Comparison of ENCODE assay signal across 8 mouse cellular contexts in the genomic region with DNA sequence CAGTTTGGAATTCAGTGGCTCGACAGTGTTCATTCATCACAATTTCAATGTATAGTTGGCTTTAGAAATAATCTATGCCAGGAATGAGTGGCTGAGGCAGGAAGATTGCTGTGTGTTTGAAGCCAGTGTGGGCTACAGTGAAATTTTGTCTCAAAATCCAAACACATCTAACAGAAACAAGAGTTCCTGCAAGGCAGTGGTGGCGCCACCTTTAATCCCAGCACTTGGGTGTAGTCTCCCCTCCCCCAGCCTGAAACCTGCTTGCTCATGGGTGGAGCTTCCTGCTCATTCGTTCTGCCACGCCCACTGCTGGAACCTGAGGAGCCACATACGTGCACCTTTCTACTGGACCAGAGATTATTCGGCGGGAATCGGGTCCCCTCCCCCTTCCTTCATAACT. TPM values are rescaled to one million over a fixed set of nuclear protein-coding genes. Genes with fewer than 3 reads are reported as not detected.
DNase-seq lines count a peak whose midpoint lies in the region; ATAC-seq and TF ChIP-seq lines count a peak whose summit lies in the region.
"Not testable (repeated sequence)": the region's sequence is repeated elsewhere in the genome, so short reads cannot be mapped to it uniquely, and the experiment has no call there.
"Had no signal": no experiment of that assay in that cellular context is flagged by ENCODE, and none has a peak within 500 bp of the region (broad histone marks: within the 10 kb centered on the region; RNA-seq: fewer than 3 reads in every experiment).

No protein-coding gene starts in this region.

- not testable (repeated sequence) for TF ChIP-seq EP300 in ES-Bruce4 (IDR thresholded peaks at IDR 0.05; ENCODE audit: insufficient read depth, low read depth, low read length)

- TF ChIP-seq POLR2A in ES-Bruce4 (IDR thresholded peaks at IDR 0.05; ENCODE audit: insufficient read depth, low read length) = not testable (repeated sequence)

- not testable (repeated sequence) for H3K36me3 ChIP-seq in ES-Bruce4 (ENCODE audit: control insufficient read depth, insufficient read depth, low read length, poor library complexity, severe bottlenecking)
- peaks cover 21% of the 10 kb centered on the region for H3K36me3 ChIP-seq in liver, embryonic 12.5 days

- H3K9ac ChIP-seq in ES-Bruce4 (ENCODE audit: low read depth, poor library complexity, severe bottlenecking); liver, embryonic 12.5 days: not testable (repeated sequence)

- not testable (repeated sequence) for H3K9me3 ChIP-seq in ES-Bruce4 (replicated peaks; ENCODE audit: control insufficient read depth, insufficient read depth, low read length, poor library complexity, severe bottlenecking); liver, embryonic 12.5 days (replicated peaks)

- peak overlapping the region; percentile 21; the same call in 1 of the 2 replicates for H3K4me2 ChIP-seq in liver, embryonic 12.5 days

- 45% methylated on average over 8 of the region's 8 CpGs for WGBS in liver, embryonic 12.5 days (ENCODE audit: insufficient replicate concordance)

- not testable (repeated sequence) for TF ChIP-seq CTCF in ES-Bruce4 (IDR thresholded peaks at IDR 0.05; ENCODE audit: low read depth, low read length)

- H3K4me3 ChIP-seq in ES-Bruce4 (ENCODE audit: low read depth, low read length); liver, embryonic 12.5 days: not testable (repeated sequence)

- not testable (repeated sequence) for H3K4me1 ChIP-seq in ES-Bruce4 (ENCODE audit: control insufficient read depth, insufficient read depth, low read length)
- peaks cover 31% of the 10 kb centered on the region for H3K4me1 ChIP-seq in liver, embryonic 12.5 days

- ATAC-seq in liver, embryonic 12.5 days = not testable (repeated sequence)

- H3K27ac ChIP-seq in ES-Bruce4 (ENCODE audit: insufficient read depth, low read length) = peak overlapping the region; percentile 60
- not testable (repeated sequence) for H3K27ac ChIP-seq in liver, embryonic 12.5 days

- DNase-seq in heart, adult 11 months = peak; percentile 54
- peak; percentile 51 for DNase-seq in liver

- H3K27me3 ChIP-seq in ES-Bruce4 (ENCODE audit: control insufficient read depth, insufficient read depth, low read length, poor library complexity, severe bottlenecking); liver, embryonic 12.5 days (replicated peaks): not testable (repeated sequence)

RNA-seq across cellular contexts. Expression of gene Lmo2, which starts 29.8 kb away (rescaled TPM):
- 0.78 TPM in 1 of 2 replicates, not detected in the other for polyA plus RNA-seq in ES-Bruce4 (2011; ENCODE audit: insufficient read depth, insufficient read length, low read depth, missing spikeins)
- 188 and 194 TPM in 2 replicates for polyA plus RNA-seq in liver, embryonic 12.5 days (2016; fragmentation: Nextera tagmentation; extraction: Ambion mirVana)
- polyA plus RNA-seq: C2C12 had no signal

RNA-seq across cellular contexts. Expression of gene Fbxo3, which starts 39.9 kb away (rescaled TPM):
- polyA plus RNA-seq in ES-Bruce4 (2011; ENCODE audit: insufficient read depth, insufficient read length, low read depth, missing spikeins) = 36.5 and 41.1 TPM in 2 replicates
- polyA plus RNA-seq in liver, embryonic 12.5 days (2016; fragmentation: Nextera tagmentation; extraction: Ambion mirVana) = 60.1 and 62.2 TPM in 2 replicates

RNA-seq across cellular contexts. Expression of gene 4931422A03Rik, which starts 40.6 kb away (rescaled TPM):
- polyA plus RNA-seq in ES-Bruce4 (2011; ENCODE audit: insufficient read depth, insufficient read length, low read depth, missing spikeins) = not detected in 2 replicates
- 2.1 and 2.4 TPM in 2 replicates for polyA plus RNA-seq in liver, embryonic 12.5 days (2016; fragmentation: Nextera tagmentation; extraction: Ambion mirVana)
- polyA plus RNA-seq: adrenal gland, adult 2 months; cerebellum, adult 2 months; G1E had no signal

Comparison
In these comparisons a context has a peak if more than half of its experiments do, and no peak if none do; other contexts are left out.
1. RNA of gene Lmo2, which starts 29.8 kb away (polyA plus RNA-seq): 188 to 194 TPM in liver, embryonic 12.5 days; 0.78 TPM in ES-Bruce4; every median in the first group is over 100 times any median in the second.